Mouse (Mus musculus): ENCODE results near the gene Rcc2.

Gene Rcc2

DNA sequence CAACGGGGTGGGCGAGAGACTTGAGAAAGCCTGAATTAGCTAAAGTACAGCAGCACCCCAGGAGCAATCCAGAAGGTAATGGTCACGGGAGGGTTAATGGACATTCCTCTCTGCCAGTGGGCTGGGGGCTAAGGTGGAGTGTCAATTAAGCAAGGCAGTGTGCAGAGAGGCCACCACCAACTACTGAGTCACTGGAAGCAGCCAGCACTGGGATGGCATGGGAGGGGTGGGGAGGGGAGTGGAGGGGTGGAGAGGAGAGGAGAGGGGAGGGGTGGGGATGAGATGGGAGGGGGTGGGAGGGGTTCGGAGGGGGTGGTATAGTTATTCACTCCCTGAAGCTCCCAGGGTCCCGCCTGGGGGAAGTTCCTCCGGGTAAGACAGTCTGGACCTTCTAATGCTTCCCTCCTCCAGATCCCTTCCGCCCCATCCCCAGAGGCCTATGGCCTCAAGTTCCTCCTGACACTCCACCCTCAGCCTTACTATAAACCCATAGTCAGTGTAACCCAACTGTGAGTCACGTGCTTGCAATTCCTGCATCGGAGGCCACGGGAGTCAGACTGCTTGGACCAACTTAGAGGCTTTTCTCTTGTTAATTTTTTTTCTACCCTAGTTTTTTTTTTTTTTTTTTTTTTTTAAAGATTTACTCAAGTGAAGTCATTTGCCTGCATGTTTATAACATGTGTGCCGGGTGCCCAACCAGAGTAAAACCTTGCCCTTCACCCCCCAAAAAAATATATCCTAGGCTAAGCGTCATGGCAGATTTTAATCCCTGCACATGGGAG, 12.1 kb upstream of the Rcc2 start:
- DNase-seq = no peak

DNA sequence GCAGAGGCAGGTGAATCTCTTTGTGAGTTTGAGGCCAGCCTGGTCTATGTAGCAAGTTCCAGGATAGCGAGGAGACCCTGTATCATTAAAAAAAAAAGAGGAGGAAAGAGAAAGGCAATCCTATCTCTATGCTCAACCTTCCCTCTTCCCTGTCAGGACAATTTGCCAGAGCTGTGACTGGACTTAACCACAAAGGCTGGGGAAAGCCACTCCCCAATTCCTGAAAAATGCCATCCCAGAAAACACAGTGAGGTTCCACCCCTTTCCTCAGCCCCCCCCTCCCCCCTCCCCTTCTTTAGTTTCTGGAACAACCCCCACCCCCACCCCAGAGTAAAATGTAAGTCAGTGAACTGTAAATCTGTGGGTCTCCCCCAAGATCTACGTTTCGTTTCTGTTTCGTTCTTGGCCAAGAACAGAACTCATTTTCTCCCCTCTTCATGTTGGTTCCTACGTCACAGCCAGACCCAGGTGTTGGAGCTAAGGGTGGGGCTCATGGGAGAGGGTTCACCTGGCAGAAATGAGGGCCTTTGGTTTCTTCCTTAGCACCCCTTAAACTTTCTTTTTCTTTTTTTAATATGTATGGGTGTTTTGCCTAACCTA, 11.4 kb upstream of the Rcc2 start:
- DNase-seq = no peak

DNA sequence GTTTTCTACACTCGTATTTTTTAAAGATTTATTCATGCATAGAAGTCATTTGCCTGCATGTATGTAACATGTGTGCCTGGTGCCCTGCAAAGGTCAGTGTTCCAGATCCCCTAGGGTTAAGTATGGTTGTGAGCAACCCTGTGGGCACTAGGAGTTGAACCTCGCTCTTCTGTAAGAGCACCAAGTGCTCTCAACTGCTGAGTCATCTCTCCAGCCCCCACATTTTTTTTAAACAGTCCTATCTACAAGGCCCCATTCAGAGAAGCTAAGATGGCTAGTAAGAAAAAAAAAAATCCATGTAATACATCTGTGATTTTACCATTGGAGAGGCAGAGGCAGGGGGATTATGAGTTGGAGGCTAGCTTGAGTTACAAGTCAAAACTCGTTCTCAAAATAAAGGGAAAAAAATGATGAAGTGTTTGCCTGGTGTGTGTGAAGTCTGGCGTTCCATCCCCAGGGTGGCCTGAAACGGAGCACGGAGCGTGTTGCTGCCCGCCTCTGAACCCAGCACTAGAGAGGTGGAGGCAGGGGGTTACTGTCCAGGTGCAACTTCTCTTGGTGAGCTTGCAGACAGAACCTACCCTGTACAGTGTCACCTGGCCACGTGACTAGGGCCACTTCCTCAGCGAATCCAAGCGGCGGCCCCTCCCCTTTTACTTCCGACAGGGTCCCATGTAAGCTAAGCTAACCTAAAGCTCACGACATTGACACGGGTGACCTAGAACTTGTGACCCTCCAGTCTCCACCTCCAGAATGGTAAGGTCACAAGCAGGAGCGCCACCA, 10.3 kb upstream of the Rcc2 start:
- DNase-seq = no peak

DNA sequence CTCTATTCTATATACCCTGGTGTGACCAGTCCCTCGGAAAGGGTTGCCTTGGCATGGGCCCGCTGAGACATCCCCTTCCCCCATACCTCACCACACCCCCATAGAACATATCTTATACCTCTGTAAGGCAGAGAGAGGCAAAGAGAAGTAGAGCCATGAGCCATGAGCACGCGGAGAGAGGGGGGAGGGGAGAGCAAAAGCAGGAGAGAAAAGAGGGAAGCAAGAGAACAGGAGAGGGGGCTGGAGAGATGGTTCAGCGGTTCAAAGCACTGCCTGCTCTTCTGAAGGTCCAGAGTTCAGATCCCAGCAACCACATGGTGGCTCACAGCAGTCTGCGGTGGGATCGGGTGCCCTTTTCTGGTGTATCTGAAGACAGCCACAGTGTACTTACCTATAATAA, 8.9 kb upstream of the Rcc2 start:
- no peak for DNase-seq

DNA sequence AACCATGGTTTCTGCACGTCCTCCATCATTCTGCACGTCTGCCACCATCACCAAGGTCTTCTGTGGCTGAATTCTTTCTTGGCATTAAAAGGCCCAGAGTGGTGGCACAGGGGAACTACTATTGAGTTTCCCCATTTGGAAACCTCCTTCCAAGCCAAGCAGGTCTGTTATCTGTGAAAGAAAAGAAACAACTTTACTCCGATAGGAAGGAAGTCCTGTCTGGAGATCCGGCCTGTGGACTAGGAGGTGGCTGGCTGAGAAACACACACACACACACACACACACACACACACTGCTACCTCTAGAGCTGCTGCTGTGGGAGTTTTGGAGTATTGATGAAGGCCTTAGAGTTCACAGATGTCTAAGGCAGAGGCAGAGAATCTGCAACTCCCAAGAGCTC, 6.8 kb upstream of the Rcc2 start:
- DNase-seq = no peak

DNA sequence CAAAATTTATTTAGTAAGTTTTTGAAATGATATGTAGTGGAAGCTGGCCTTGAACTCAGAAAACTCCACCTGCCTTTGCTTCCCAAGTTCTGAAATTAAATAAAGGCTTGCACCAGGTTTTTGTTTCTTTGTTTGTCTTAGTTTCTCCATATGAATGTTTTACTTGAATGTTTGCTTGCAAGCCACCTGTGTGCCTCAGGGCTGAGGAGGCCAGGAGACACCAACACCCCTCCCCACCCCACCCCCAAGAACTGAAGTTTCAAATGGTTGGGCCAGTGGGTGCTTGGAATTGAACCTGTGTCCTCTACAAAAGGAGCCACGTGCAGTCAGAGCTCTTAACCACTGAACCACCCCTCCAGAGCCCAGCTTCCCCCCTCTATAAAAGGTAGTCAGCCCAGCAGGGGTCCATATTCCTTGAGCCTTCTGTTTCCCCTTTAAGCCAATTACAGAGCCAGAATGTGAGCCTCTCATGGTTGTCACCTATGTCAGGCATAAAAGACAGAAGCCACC, 5.7 kb upstream of the Rcc2 start:
- DNase-seq = no peak

DNA sequence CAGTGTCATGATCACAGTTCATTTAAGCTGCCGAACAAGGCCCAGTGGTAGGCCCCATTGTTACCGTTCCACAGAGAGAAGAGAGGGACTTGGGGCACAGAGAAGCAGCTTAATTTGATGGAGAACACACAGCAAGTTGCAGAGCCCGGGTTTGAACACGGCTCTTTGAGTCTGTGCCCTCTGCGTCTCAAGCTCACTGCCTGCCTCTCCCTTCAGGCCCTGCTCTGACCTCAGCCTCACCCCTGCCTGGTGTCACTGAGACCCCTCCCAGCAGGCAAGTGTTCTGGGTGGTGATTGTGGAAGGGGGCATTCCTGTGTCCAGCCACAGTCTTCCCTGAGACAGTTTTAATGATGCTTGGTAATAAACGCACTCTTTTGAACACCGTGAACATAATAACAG, 5.2 kb upstream of the Rcc2 start:
- DNase-seq = no peak

DNA sequence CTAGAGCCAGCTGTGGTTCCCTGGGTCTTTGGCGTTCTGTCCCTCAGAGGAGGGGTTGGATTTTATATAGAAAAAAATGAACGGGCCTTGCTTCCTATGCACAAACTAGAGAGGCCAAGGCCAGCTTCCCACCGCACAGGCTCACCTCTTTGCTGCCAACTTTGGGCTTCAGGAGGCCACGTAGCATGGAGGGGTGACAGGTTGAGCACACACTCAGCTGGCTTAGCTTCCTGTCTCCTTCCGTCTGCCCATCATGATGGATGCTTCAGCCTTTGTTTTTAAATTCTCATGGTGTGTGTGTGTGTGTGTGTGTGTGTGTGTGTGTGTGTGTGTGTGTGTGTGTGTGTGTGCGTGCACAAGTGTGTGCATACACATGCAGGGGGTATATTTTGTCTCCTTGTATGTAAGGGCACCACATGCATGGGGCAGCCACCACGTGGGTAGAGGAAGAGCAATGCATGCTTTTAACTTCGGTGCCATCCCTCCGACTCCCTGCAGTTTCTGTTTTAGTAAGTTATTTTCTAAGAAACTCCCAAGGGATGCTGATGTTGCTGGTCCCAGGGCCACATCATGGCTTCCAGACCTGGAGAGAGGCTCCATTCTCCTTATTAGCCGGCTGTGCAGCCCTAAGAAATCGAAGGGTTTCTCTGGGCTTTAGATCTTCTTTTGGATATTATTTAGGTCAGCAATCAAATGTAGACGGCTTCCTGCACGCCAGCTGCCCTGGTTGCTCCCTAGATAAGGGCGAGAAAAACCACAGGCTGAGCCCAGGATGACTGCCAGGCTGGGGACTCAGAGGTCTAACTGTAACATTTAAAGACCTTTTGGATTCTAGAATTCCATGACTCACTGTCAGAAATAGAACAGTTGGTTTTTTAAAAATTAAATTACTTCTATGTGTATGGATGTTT, 4.4 kb upstream of the Rcc2 start:
- DNase-seq = no peak

DNA sequence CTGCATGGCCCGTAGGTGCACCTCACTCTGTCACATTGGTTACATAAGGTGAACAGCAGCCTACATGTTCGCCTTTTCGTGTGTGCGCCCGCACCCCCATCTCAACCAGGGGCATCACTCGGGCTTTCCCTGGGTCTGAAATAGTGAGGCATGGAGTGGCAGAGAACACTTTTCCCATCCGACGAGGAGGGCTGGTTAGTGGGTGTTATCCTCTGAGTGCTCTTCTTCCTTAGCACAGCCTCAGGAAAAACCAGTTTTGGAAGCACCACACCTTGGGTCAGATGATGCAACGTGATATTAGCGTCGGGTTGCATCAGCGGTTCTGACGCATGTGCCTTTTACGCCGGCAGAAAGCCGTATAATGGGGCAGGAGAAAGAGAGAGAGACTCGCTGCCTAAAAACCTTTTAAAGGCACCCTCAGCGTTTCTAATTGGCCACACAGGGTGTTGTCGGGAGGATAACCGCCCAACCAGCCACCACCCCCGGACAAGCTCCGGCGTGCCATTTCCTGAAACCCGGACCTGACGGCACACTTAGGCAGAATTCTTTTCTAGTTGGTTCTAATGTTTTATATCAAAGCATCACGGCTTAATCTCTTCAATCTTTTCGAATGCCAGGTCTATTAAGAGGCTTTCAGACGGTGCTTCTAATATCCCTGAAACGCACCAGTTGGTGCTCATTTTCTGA, 757 bp upstream of the Rcc2 start:
- peak; percentile 73 for DNase-seq

DNA sequence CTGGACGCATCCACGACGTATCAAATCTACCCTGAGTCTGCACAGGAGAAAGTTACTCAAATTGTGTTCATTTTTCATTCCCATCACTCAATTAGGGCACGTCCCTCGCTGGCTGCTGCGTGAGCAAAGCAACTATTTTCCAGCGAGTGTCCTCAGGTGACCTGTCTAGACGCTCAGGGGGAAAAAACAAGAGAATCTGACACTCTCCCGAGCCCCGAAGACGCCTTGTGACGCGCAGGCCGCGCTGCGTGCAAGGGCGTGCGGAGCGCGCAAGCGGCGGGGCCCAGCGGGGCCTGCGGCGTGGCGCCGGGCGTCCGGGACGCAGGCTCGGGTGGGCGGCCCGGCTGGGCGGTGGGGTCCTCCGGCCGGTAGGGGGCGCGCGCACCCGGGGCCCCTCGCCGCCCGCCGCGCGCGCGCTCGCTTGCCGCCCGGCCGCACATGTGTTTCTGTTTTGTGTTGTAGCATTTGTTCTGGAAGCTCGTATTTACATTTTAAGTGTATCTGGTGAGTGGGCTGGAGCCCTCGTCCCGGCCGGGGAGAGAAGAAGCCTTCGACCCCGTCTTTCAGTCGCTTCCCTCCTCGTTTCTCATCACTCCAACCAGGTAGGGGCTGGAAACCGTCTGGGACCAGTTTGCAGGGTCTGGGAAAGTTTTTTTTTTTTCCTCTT, 841 bp downstream of the Rcc2 start:
- DNase-seq = peak; percentile 87

DNA sequence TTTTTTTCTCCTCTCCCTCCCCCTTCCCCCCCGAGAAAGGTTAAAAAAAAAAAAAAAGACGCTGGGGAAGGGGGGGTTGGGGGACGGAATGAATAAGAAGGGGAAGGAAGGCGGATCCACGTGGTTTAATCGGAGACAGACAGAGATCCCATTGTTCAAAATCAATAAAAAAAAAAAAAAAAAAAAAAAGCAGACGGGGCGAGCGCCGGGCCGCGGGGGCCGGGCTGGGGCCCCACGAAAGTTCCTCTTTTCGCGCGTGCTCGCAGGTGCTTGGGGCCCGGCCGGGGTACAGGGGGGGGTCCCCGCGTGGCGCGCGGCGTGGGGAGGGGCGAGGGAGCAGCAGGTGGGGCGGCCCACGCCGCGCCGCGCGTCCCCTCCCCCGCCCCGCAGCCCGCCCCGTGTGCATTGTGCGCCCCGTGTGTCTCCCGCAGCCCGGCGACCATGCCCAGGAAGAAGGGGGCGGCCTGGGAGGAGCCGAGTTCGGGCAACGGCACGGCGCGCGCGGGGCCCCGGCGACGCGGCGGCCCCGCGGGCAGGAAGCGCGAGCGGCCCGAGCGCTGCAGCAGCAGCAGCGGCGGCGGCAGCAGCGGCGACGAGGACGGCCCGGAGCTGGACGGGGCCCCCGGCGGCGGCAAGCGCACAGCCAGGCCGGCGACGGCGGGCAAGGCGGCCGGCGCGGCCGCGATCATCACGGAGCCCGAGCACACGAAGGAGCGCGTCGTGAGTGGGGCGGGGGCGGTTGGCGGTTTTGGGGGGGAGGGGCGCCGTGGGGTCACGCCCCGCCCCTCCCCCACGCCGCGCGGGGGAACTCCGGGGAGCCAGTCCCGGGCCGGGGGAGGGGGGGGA, 1.6 kb downstream of the Rcc2 start:
- DNase-seq = peak; percentile 38

DNA sequence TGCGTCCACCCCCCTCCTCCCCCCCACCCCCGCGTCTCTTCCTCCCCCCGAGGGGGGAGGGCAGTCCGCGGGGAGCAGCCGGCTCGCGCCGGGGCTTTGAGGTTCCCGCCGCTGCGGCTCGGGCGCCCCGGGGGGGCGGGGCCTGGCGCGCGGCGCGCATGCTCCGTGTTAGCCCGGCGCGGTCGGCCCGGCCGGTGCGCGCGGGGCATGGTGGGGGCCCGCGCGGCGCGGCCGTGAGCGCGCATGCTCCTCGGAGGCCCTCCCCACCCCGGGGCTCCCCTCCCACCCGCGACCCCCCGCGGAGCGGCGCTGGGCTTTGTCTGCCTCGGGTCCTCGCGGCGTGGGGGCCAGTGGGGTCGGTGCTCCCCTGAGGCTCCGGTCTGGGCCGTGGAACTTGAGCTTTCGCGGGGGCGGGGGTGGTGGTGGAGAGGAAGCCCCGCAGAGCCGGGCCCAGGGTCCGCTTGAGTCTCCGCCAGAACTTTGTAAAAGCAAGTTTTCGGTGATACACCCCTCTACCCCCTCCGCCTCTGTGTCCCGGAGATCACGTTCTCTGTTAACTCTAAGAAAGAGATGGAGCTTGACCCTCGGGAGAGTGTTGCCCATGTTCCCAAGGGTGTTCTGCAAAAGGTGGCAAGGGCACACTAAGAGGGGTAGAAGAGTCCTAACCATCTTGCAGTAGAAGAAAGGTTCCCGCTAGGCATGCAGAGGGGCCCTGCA, 2.4 kb downstream of the Rcc2 start:
- DNase-seq = peak; percentile 85

DNA sequence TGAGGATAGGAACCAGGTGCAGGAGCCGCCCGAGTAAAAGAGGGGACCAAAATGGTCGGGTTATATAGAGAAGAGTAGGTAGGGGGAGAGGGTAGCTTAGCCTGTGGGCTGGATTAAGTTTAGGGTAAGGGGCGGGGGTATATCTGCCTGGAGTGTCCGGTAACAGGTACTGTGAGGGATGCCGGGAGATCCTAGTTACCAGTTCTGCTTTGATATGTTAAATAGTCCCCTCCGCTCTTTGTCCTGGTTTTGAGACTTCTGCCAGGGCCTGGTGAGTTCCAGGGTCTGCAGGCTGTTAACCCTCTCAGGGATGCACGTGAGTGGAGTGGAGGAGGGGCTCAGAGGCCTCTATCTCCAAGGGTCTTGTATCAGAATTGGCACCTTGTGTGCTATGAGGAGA, 3.3 kb downstream of the Rcc2 start:
- no peak for DNase-seq

DNA sequence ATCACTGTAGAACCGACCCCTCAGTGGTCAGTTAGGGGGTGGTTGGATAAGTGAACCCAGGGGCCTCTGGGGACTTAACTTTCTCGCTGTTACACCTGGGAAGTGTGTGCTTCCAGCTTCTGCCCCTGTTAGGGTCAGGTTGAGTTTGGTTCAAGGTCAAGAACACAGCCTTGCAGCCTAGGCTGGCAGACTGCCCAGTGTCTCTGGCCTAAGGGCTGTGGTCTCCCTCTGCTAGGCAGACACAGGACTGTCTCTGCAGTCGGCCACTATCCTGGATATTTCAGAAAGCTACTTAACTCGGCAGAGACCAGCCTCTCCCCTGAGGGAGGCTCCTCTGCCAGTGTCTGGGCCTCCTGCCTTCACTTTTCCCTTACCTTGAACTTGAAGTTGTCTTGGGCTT, 3.8 kb downstream of the Rcc2 start:
- no peak for DNase-seq

DNA sequence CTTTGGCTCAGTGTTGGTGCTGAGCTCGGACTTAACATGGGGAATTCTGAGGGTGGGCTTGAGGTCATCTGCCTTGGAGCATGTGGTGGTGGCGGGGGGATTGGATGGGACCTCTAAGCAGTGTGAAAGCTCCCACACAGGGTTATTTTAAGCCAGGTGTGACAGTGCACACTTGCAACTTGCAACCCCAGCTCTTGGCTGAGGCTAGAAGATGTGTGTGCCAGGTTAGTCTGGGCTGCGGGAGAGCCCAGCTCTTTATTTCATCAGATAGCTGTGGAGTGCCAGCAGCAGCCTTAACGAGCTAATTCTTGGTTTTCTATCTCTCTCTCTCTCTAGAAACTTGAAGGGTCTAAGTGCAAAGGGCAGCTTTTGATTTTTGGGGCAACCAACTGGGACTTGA, 7.3 kb downstream of the Rcc2 start:
- DNase-seq = no peak

DNA sequence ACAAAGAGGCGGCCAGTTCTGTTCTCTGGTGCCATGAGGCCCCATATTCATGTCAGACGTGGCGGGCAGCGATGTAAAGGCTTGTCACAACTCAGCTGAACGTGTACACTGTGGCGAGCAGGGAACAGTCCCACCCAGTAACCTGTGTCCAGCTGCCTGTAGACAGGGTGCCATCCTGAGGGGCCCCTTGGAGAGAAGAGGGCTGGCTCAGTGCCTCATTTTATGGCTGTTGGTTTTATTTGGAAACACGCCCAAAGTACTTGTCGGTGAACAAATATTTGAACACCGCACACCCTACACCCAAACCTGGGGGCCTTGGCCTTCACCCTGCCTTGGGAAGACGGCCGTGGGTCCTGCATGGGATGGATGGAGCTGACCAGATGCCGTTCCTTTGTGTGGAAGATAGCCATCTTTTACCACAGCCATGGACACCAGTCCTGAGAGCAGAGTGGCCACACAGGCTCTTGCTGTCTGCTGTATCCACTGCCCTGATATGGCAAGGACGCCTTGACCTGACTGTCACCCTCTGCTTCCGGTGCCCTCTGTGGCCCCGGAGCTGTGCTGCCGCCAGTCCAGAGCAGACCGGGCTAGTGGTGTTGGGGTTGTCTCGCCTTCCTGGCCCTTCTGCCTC, 8.1 kb downstream of the Rcc2 start:
- no peak for DNase-seq

DNA sequence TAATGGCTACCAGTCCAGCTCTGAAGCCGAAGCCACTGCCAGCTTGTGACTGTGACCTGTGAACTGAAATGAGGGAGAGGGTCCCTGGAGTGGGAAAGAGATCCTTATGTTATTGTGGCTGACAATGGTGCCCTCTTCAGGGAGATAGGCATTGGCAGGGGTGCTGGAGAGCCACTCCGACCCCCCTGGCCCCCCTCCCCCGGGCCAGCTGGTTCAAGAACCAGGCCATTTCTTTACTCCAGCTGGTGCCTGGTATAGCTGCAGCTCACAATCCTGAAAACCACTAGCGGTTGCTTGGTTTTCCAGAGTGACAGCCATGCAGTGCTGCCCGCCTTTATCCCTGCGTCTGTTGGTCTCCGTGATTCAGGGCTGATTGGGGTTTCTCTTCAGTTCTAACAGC, 8.8 kb downstream of the Rcc2 start:
- no peak for DNase-seq

DNA sequence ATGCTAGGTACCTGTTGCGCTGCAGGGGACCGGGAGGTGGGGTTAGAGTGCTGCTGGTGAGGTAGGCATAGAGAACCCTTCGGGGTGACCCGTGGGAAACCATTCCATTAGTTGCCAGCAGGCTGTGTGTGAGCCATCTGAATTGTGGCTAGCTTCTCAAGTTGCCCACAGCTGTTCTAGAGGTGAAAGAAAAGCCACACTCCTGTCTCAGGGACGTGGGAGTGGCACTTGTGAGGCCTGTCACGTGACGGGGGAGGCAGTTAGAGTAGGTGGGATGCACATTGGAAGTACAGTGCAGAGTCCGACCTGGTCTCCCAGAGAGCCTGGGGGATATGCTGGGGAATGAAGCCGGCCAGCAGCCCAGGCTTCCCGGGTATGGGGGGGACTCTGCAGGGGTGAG, 9.3 kb downstream of the Rcc2 start:
- no peak for DNase-seq

DNA sequence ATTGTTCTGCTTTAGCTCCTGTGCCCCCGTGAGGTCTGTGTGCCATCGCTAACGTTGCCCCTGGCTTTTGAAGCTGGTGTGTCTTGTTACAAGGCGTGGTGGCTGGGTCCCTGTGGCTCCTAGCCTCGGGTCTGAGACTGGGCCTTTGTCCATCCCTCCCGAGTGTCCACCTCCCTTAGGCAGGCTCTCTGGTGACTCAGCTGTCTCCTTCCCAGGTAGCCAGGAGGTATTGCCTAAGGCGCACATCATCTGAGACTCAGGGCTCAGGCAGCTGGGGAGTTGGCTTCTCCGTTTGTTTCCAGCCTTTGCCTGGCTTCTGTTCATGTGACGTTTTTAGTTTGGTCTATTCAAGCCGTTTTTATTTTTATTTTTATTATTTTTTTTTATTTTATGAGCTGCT, 10.4 kb downstream of the Rcc2 start:
- DNase-seq = no peak

DNA sequence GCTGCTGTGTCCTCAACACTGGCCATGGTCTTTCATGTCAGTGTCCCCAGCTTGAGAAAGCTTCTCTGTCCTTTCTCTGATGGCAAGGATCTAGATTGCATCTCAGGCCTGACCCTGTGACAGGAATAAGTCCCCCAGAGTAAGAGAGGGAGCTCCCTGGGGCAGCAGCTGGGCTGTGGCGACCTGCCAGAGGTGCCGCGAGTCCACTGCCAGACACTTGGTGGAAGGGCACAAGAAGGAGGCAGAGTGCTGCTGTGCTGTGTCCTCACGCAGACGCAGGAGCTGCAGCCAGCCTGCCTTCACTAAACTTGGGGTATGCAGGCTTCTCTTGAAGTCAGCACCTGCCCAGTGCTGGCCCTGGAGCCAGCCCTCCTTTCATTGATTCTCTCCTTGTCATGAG, 11.0 kb downstream of the Rcc2 start:
- no peak for DNase-seq
